Mouse (Mus musculus): Measurements from ENCODE around the gene Srm. TPM values are rescaled to one million over a fixed set of nuclear protein-coding genes. Genes with fewer than 3 reads are reported as not detected.

The Srm gene
- polyA plus RNA-seq, 1 experiment from 2014 or later, result 135 TPM

DNA sequence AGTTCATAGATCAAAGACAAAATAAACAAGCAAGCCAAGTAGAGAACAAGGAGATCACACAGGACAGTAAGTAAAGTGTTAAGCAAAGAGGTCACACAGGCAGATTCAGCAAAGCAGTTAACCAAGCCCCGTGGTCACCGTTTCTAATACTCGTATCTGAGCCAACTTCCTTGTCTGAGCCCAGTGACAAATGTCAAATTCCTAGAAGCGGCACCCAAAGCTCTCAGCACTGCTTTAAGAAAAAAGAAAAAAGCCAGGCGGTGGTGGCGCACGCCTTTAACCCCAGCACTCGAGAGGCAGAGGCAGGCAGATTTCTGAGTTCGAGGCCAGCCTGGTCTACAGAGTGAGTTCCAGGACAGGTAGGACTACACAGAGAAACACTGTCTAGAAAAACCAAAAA, 4.7 kb upstream of the Srm start:
- Histone ChIP-seq H3K9ac (no peak overlapping the region), H3K4me1 (replicated peaks) (peaks cover 5% of the 10 kb centered on the region; the same call in 1 of the 2 replicates), H3K9me3 (no peaks in the 10 kb centered on the region), H3K36me3 (peaks cover 19% of the 10 kb centered on the region), H3K27ac (no peak overlapping the region), H3K4me3 (no peak overlapping the region), H3K27me3 (no peaks in the 10 kb centered on the region), H3K4me2 (no peak overlapping the region)
- no peak for ATAC-seq (ENCODE audit: low FRiP score)
- 85% methylated on average over 9 of the region's 9 CpGs for WGBS

DNA sequence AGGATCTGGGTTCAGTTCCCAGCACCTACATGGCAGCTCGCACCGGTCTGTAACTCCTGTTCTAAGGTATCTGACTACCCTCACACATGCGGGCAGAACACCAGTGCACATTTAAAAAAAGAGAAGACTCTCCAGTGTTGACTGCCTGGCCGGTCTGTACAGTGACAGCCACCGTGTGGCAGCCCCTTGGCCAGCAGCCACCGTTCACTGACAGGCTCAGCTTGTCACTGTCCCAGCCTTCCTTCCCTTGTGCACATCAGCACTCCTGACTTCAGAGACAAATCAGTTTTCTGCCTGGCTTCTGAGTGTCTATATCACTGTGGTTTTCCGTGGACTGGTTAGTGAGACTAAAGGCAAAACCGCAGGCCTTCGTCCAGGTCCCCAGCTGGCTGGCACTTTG, 2.5 kb upstream of the Srm start:
- no peak overlapping the region for H3K4me3 ChIP-seq
- no peaks in the 10 kb centered on the region for H3K27me3 ChIP-seq
- no peak for ATAC-seq (ENCODE audit: low FRiP score)
- peaks cover 7% of the 10 kb centered on the region for H3K36me3 ChIP-seq
- H3K9ac ChIP-seq, result no peak overlapping the region
- no peak overlapping the region for H3K27ac ChIP-seq
- 75% methylated on average over 9 of the region's 9 CpGs for WGBS
- H3K9me3 ChIP-seq, result no peaks in the 10 kb centered on the region
- H3K4me2 ChIP-seq, result no peak overlapping the region
- H3K4me1 ChIP-seq (replicated peaks), result peaks cover 18% of the 10 kb centered on the region

DNA sequence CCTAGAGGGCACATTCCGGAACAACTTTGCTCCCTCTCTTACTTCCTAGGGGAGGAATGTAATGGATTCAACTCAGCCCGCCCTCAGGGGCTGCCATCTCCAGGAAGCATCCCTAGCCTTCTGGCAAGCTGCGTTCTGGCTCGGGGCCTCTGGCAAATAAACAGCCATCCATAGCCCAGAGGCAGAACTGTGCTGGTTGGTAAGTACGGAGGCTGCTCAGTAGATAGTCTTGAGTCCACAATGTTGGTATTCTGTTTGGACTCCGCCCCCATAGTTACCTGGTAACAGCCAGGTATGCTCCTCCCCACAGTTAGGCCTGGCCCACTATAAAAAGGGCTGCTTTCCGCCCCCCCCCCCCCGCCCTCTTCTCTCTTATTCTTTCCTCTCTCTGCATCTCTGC, 1.7 kb upstream of the Srm start:
- Histone ChIP-seq H3K36me3 (peaks cover 15% of the 10 kb centered on the region), H3K4me2 (no peak overlapping the region), H3K27ac (no peak overlapping the region), H3K9ac (no peak overlapping the region), H3K4me1 (replicated peaks) (peaks cover 18% of the 10 kb centered on the region), H3K4me3 (no peak overlapping the region), H3K9me3 (no peaks in the 10 kb centered on the region), H3K27me3 (no peaks in the 10 kb centered on the region)
- 66% methylated on average over 6 of the region's 8 CpGs for WGBS
- ATAC-seq (ENCODE audit: low FRiP score), result no peak

DNA sequence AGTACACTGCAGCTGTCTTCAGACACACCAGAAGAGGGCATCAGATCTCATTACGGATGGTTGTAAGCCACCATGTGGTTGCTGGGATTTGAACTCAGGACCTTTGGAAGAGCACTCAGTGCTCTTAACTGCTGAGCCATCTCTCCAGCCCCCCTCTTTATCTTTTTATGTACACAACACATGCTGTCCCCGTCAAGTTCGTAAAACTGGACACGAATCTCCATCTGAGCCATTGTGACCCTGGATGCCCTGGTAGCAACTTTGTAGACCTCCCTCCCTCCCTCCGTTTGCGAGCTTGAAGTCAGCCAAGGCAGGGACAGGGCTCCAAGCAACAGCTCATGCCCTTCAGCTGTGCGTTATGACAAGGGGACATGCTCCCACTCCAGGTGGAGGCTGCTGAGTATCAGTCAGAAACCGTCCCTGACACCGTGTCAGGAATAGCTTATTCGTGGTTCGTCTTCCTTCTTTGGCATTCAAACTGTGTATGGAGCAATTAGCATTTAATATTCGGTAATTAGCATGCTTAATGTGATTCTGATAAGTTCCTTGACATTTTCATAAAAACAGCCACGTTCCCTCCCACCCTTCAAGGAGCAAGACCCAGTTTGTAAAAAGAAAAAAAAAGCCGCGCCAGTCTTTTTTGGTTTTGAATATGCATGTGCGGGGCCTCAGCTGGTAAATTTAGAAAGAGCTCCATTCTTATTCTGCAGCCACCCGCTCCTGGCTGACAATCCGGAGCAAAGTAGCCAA, 707 bp upstream of the Srm start:
- Histone ChIP-seq H3K4me2 (peak overlapping the region; percentile 94), H3K9ac (peak overlapping the region; percentile 89), H3K36me3 (peaks cover 25% of the 10 kb centered on the region), H3K27ac (peak overlapping the region; percentile 78), H3K4me1 (replicated peaks) (peaks cover 18% of the 10 kb centered on the region), H3K27me3 (no peaks in the 10 kb centered on the region), H3K9me3 (no peaks in the 10 kb centered on the region), H3K4me3 (peak overlapping the region; percentile 97)
- no peak for ATAC-seq (ENCODE audit: low FRiP score)
- 6% methylated on average over 18 of the region's 18 CpGs for WGBS

DNA sequence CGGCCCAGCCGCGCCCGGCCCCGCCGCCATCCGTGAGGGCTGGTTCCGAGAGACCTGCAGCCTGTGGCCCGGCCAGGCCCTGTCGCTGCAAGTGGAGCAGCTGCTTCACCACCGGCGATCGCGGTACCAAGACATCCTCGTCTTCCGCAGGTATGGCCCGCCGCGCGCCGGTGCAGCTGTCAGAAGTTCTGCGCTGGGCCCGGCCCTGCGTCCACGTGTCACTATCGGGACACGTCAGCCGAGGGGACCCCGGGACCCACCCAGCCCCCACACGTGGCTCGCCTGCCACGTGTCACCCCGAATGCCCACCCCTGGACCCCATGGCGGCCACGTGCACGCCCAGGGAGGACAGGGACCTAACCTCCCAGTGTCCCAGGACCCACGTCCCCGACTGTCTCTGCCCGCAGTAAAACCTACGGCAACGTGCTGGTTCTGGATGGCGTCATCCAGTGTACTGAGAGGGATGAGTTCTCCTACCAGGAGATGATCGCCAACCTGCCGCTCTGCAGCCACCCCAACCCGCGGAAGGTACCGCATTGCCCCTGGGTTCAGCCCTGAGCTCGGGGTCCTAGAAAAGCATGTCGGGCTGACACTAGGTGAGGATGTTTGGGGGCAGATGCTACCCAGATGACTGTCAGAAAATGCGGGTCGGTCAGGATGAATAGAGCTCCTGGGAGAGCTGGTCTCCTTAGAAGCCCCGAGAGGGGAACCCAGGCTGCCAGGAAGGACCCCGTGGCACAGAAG, 506 bp downstream of the Srm start:
- peaks cover 18% of the 10 kb centered on the region for H3K4me1 ChIP-seq (replicated peaks)
- ATAC-seq (ENCODE audit: low FRiP score), result peak; percentile 75
- WGBS, result under 1% methylated on average over 53 of the region's 53 CpGs
- H3K9me3 ChIP-seq, result no peaks in the 10 kb centered on the region
- H3K27ac ChIP-seq, result peak overlapping the region; percentile 55; the same call in 1 of the 2 replicates
- H3K9ac ChIP-seq, result peak overlapping the region; percentile 89
- peak overlapping the region; percentile 94 for H3K4me2 ChIP-seq
- peaks cover 38% of the 10 kb centered on the region for H3K36me3 ChIP-seq
- no peaks in the 10 kb centered on the region for H3K27me3 ChIP-seq
- peak overlapping the region; percentile 97 for H3K4me3 ChIP-seq

DNA sequence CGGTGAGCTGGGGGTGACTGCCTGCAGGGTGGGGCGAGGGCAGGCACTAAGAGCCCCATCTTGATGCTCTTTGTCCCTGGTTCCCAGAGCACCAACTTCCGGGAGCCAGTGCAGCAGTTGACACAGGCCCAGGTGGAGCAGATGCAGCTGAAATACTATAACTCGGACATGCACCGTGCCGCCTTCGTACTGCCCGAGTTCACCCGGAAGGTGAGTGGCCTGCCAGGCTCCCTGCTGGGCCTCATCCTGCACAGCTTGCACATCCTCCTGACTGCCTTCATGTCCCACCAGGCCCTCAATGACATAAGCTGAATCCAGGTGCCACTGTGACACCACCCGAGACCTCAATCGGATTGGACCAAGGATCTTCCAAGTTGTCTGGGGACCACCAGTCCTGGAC, 2.7 kb downstream of the Srm start:
- H3K4me2 ChIP-seq, result no peak overlapping the region
- peaks cover 57% of the 10 kb centered on the region for H3K36me3 ChIP-seq
- no peak overlapping the region for H3K27ac ChIP-seq

DNA sequence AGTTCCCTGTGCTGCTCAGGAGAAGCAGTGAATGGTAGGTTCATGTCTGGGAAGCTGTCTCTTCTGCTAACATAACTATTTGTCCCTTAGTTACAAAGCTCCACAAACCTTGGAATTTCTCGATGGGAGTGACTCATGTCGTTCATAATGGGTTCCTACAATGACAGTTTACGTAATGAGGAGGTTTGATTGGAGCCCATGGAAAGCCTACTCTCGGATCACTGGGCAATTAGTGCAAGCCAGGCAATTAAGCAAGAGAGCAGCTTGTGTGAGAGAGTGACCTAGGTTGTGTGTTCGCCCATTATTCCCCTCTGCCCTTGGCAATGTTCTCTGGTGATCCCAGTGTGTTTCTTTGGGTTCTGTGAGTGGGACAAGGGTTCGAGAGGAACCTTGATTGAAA, 4.6 kb downstream of the Srm start:
- WGBS, result 83% methylated on average over 6 of the region's 6 CpGs
- no peak overlapping the region for H3K27ac ChIP-seq
- H3K4me2 ChIP-seq, result no peak overlapping the region
- H3K27me3 ChIP-seq, result no peaks in the 10 kb centered on the region
- peaks cover 13% of the 10 kb centered on the region for H3K4me1 ChIP-seq (replicated peaks)
- no peak overlapping the region for H3K9ac ChIP-seq
- H3K36me3 ChIP-seq, result peaks cover 59% of the 10 kb centered on the region
- H3K4me3 ChIP-seq, result no peak overlapping the region
- H3K9me3 ChIP-seq, result no peaks in the 10 kb centered on the region
- no peak for ATAC-seq (ENCODE audit: low FRiP score)

More for the DNA sequence above, 2.7 kb downstream of the Srm start:
- Histone ChIP-seq H3K27me3 (no peaks in the 10 kb centered on the region), H3K9ac (no peak overlapping the region), H3K4me3 (no peak overlapping the region), H3K4me1 (replicated peaks) (peaks cover 18% of the 10 kb centered on the region), H3K9me3 (no peaks in the 10 kb centered on the region)
- no peak for ATAC-seq (ENCODE audit: low FRiP score)
- 93% methylated on average over 11 of the region's 11 CpGs for WGBS

DNA sequence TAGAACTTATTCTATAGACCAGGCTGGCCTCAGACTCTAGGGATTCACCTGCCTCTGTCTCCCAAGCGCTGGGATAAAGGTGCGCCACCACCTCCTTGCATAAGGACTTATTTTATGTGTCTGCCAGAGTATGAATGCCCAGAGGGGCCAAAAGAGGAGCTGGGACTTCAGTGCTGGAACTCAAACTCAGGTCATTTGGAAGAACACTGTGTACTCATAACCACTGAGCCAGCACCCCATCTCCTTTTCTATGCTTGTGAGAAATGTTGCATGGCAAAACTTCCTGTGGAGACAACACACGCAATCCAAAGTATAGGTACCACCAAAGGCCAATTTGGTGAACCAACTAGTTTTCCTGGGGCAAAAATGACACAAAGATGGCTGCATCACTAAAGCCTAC, 5.4 kb downstream of the Srm start:
- Histone ChIP-seq H3K4me3 (no peak overlapping the region), H3K9ac (no peak overlapping the region)

DNA sequence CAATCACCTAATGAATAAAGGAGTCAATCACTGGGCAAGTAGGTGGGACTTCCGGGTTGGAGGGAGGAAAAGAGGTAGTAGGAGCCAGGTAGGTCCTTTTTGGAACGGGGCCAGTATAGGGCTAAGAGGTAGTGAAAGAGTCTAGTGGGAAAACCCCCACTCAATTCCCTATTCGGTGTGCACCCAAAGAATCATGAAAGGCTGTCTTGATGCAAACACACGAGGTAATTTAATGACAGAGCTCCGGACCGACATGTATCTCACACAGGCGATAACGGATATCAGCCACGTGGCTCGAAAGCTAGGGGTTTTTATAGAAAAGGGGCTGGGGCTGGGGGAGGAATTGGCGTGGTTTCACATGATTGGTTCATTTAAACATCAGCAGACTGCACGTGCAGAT, 7.5 kb downstream of the Srm start:
- H3K4me1 ChIP-seq (replicated peaks), result no peaks in the 10 kb centered on the region
- no peak overlapping the region for H3K27ac ChIP-seq
- no peak overlapping the region for H3K4me3 ChIP-seq
- no peak overlapping the region for H3K9ac ChIP-seq
- 95% methylated on average over 12 of the region's 12 CpGs for WGBS
- H3K9me3 ChIP-seq, result no peaks in the 10 kb centered on the region
- peaks cover 51% of the 10 kb centered on the region for H3K36me3 ChIP-seq
- no peaks in the 10 kb centered on the region for H3K27me3 ChIP-seq
- H3K4me2 ChIP-seq, result no peak overlapping the region
- no peak for ATAC-seq (ENCODE audit: low FRiP score)

More for the DNA sequence above, 5.4 kb downstream of the Srm start:
- H3K4me1 ChIP-seq (replicated peaks), result peaks cover 13% of the 10 kb centered on the region
- H3K9me3 ChIP-seq, result no peaks in the 10 kb centered on the region
- no peak overlapping the region for H3K27ac ChIP-seq
- WGBS, result 97% methylated on average over 3 of the region's 3 CpGs
- no peaks in the 10 kb centered on the region for H3K27me3 ChIP-seq
- peaks cover 59% of the 10 kb centered on the region for H3K36me3 ChIP-seq
- ATAC-seq (ENCODE audit: low FRiP score), result no peak
- H3K4me2 ChIP-seq, result no peak overlapping the region

DNA sequence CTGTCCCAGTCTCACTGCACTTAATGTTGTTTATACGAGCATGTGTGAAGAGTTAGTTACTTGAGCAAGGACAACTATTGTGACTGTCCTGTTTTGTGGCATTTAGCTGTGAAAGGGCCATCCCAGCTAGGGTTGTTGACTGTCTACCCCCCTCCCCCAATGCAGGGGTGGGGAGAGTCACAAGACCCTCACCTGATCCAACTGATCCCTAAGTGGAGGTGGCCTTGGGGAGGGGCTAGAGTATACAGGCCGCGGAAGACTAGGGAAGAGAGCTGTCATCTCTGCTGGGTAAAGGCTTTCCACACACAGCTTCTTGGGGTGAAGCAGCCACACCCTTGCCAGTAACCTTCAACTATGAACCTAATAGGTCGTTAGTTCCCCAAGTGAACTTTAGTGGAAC, 9.0 kb downstream of the Srm start:
- no peak overlapping the region for H3K27ac ChIP-seq
- no peak for ATAC-seq (ENCODE audit: low FRiP score)
- peaks cover 36% of the 10 kb centered on the region for H3K36me3 ChIP-seq
- no peak overlapping the region for H3K4me3 ChIP-seq
- H3K4me2 ChIP-seq, result no peak overlapping the region
- WGBS, result 90% methylated on average over 4 of the region's 4 CpGs
- no peak overlapping the region for H3K9ac ChIP-seq
- H3K27me3 ChIP-seq, result no peaks in the 10 kb centered on the region
- H3K4me1 ChIP-seq (replicated peaks), result no peaks in the 10 kb centered on the region
- H3K9me3 ChIP-seq, result no peaks in the 10 kb centered on the region

DNA sequence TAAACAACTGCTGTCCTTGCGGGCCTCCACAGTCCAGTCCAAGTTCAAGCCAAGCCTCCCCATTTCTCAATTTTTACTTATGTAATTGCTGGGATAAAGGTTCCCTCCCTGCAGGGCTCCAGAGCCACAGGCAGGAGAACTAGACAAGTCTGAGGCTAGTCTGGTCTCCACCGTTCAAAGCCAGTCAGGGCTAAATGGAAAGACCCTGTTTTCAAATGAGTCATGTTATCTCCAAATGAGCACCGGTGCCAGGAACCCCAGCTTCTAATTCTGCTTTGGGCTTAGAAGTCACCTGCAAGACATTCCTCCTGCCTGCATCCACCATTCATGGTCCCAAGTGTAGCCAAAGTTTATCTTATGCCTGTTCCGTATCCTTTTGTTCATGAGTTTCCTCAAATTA, 10.6 kb downstream of the Srm start:
- no peaks in the 10 kb centered on the region for H3K27me3 ChIP-seq
- H3K36me3 ChIP-seq, result peaks cover 21% of the 10 kb centered on the region
- H3K4me3 ChIP-seq, result no peak overlapping the region
- WGBS, result 84% methylated on average over 4 of the region's 4 CpGs
- ATAC-seq (ENCODE audit: low FRiP score), result no peak
- H3K9ac ChIP-seq, result no peak overlapping the region
- H3K9me3 ChIP-seq, result no peaks in the 10 kb centered on the region
- no peak overlapping the region for H3K4me2 ChIP-seq
- H3K27ac ChIP-seq, result no peak overlapping the region
- no peaks in the 10 kb centered on the region for H3K4me1 ChIP-seq (replicated peaks)

DNA sequence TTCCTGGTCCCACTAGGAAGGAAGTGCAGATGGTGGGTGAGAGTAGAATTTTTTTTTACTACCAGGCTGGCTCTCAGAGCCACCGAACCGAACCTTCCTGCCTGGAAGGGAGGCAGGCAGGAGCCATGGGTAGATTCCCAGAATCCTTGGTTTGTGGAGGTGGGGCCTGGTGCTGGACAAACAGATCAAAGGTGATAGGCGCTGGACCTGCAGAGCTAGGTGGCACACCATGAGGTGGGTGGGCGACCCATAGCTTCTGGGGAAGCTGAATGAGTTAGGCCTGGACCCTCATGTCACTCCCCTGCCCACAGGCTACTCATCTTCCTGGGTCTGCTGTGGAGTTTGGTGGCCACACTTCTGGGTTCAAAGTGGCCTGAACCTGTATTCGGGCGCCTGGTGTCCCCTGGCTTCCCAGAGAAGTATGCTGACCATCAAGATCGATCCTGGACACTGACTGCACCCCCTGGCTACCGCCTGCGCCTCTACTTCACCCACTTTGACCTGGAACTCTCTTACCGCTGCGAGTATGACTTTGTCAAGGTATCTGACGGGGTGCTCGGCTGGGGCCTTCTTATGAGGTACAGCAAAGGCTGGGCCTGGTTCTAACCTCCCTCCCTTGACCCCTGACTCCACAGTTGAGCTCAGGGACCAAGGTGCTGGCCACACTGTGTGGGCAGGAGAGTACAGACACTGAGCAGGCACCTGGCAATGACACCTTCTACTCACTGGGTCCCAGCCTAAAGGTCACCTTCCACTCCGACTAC, 11.2 kb downstream of the Srm start, which contains the start of gene Masp2:
Gene Masp2 (plus strand): TSS at position 198 of the 764 bp plus-strand sequence.
- H3K4me2 ChIP-seq, result no peak within 1 kb of the TSS
- H3K4me3 ChIP-seq, result no peak within 1 kb of the TSS
- no peak for ATAC-seq (ENCODE audit: low FRiP score)
- no peaks in the 10 kb centered on the region for H3K4me1 ChIP-seq (replicated peaks)
- H3K27ac ChIP-seq, result no peak within 1 kb of the TSS
- H3K9ac ChIP-seq, result no peak within 1 kb of the TSS
- 92% methylated on average over 14 of the region's 14 CpGs for WGBS
- peaks cover 20% of the 10 kb centered on the region for H3K36me3 ChIP-seq
- H3K27me3 ChIP-seq, result no peaks in the 10 kb centered on the region
- no peaks in the 10 kb centered on the region for H3K9me3 ChIP-seq

Measured in hindbrain, embryonic 13.5 days (tissue).